Mouse (Mus musculus) forebrain, embryonic 13.5 days (tissue): ENCODE data around the gene Efhc1. TPM values are rescaled to one million over a fixed set of nuclear protein-coding genes. Genes with fewer than 3 reads are reported as not detected.

Source experiments
- polyA plus RNA-seq: library from polyadenylated mRNA; unstranded; fragments of >200 nt; fragmentation: Nextera tagmentation; extraction: Ambion mirVana; gene quantifications from 2 replicates; pipeline ENCODE4 v1.2.1, GENCODE M21; 2015

Efhc1 gene
- polyA plus RNA-seq, 1 experiment from 2014 or later, result 1.5 TPM

Other genes starting within 250 kb of the Efhc1 start
- not detected in 2 replicates for gene Il17a, start 220.7 kb upstream of the Efhc1 start, polyA plus RNA-seq
- gene Il17f, start 161.0 kb upstream of the Efhc1 start, polyA plus RNA-seq, result 0.21 and 0.32 TPM in 2 replicates
- gene Mcm3, start 131.3 kb upstream of the Efhc1 start, polyA plus RNA-seq, result 109 and 125 TPM in 2 replicates
- gene Paqr8, start 61.0 kb upstream of the Efhc1 start, polyA plus RNA-seq, result 12.7 and 14.2 TPM in 2 replicates
- gene Tram2, start 127.6 kb downstream of the Efhc1 start, polyA plus RNA-seq, result 2.3 TPM in 2 replicates